Mouse (Mus musculus) heart, adult 2 months (tissue): ENCODE measurements around the gene Smarcd2. TPM values are rescaled to one million over a fixed set of nuclear protein-coding genes. Genes with fewer than 3 reads are reported as not detected.
A peak's percentile ranks its signal among the peaks of the same experiment; 100 is the strongest.

Experiments
- DNase-seq, 2 experiments: peaks; one replicate each; pipeline ENCODE4 v3.0.0; 2021
- H3K27ac ChIP-seq: fragments of 200-600 bp; 2 replicates; pipeline ENCODE4 v1.8.1; 2022
- H3K27me3 ChIP-seq: fragments of 200-500 bp; 2 replicates; pipeline ENCODE4 v1.6.1; 2012; ENCODE audit warnings: mild to moderate bottlenecking, low read length, inconsistent platforms, mixed read lengths; ENCODE audit not compliant: control insufficient read depth, insufficient read depth
- H3K36me3 ChIP-seq: fragments of 200-500 bp; 2 replicates; pipeline ENCODE4 v1.6.1; 2012; ENCODE audit warnings: low read length, inconsistent platforms; ENCODE audit not compliant: control insufficient read depth, insufficient read depth
- H3K4me1 ChIP-seq: fragments of 200-500 bp; 2 replicates; pipeline ENCODE4 v1.6.1; 2011; ENCODE audit warnings: low read length; ENCODE audit not compliant: control insufficient read depth, insufficient read depth
- H3K4me3 ChIP-seq: fragments of 200-600 bp; 2 replicates; pipeline ENCODE4 v1.8.1; 2022
- H3K79me2 ChIP-seq: fragments of 200-500 bp; replicated peaks from 2 replicates; pipeline ENCODE4 v1.6.1; 2012; ENCODE audit warnings: mild to moderate bottlenecking, inconsistent platforms, low read length, moderate library complexity, mixed read lengths; ENCODE audit not compliant: control insufficient read depth, insufficient read depth
- H3K9ac ChIP-seq: fragments of 200-500 bp; 2 replicates; pipeline ENCODE4 v1.6.1; 2012; ENCODE audit warnings: low read depth, mild to moderate bottlenecking, control low read depth, inconsistent platforms, low read length, mixed read lengths
- CTCF ChIP-seq: fragments of 200-600 bp; IDR thresholded peaks from 2 replicates; pipeline ENCODE4 v1.8.1; 2022; ENCODE audit warnings: antibody characterized with exemption, mild to moderate bottlenecking, moderate library complexity
- EP300 ChIP-seq: fragments of 200-500 bp; IDR thresholded peaks from 2 replicates; pipeline ENCODE4 v1.6.1; 2011; ENCODE audit warnings: low read depth, low read length, control low read depth; ENCODE audit not compliant: insufficient read depth
- POLR2A ChIP-seq: fragments of 200-500 bp; IDR thresholded peaks from 2 replicates; pipeline ENCODE4 v1.6.1; 2011; ENCODE audit warnings: mild to moderate bottlenecking, low read depth, low read length, control low read depth; ENCODE audit not compliant: insufficient read depth
- whole genome bisulfite sequencing: fragments of 180-500 bp; shearing (Covaris S2); methylation state at CpG from one replicate; pipeline ENCODE4 v1.1.7; 2018; 5-methylcytosine and 5-hydroxymethylcytosine counted together
- intact Hi-C: fragments of 180-260 bp; cut with DNase I; formaldehyde crosslinking; loops from one replicate; pipeline ENCODE4 v1.15.1; 2025
- polyA plus RNA-seq: library from polyadenylated mRNA; depleted of rRNA; stranded (reverse); fragments of >200 nt; gene quantifications from 2 replicates; pipeline ENCODE4 v1.2.3, GENCODE M21; 2012
- total RNA-seq, 2 experiments: library from RNA; stranded (reverse); gene quantifications; 2 replicates each; pipeline ENCODE4 v1.2.3; 2021

Gene Smarcd2
- total and polyA plus RNA-seq, 3 experiments, result 16.6 to 39.2 (median 17.2) TPM

- Histone ChIP-seq H3K27me3 (no peaks in the 10 kb centered on the region), H3K4me3 (no peak overlapping the region), H3K79me2 (peaks cover 1% of the 10 kb centered on the region), H3K27ac (peak overlapping the region; percentile 67), H3K4me1 (peaks cover 20% of the 10 kb centered on the region), H3K36me3 (peaks cover 8% of the 10 kb centered on the region; the same call in 1 of the 2 replicates), H3K9ac (no peak overlapping the region)
- intact Hi-C loops, result no loop called here
- WGBS, result 37% methylated on average over 3 of the region's 3 CpGs
- TF ChIP-seq POLR2A (no peak), CTCF (no peak), EP300 (no peak)
- DNase-seq, result peak; percentile 38 to 49
These were observed 3.7 kb downstream of the Smarcd2 start for GRCm38 (mm10) chr11:106269060-106269431.

GRCm38 (mm10) chr11:106268326-106269059 lies 4.3 kb downstream of the Smarcd2 start:
- intact Hi-C loops, result no loop called here
- 49% methylated on average over 8 of the region's 8 CpGs for WGBS
- H3K27me3 ChIP-seq, result no peaks in the 10 kb centered on the region
- no peak overlapping the region; the same call in 1 of the 2 replicates for H3K4me3 ChIP-seq
- peak; percentile 86 to 90 for DNase-seq
- H3K79me2 ChIP-seq, result peaks cover 1% of the 10 kb centered on the region
- H3K36me3 ChIP-seq, result peaks cover 8% of the 10 kb centered on the region; the same call in 1 of the 2 replicates
- H3K9ac ChIP-seq, result peak overlapping the region; percentile 17; the same call in 1 of the 2 replicates
- peaks cover 20% of the 10 kb centered on the region for H3K4me1 ChIP-seq
- H3K27ac ChIP-seq, result peak overlapping the region; percentile 67
- TF ChIP-seq EP300, result peak; percentile 65; the same call in 1 of the 2 replicates
- no peak for TF ChIP-seq POLR2A
- TF ChIP-seq CTCF, result no peak

- Histone ChIP-seq H3K9ac (no peak overlapping the region), H3K79me2 (peaks cover 1% of the 10 kb centered on the region), H3K36me3 (peaks cover 8% of the 10 kb centered on the region; the same call in 1 of the 2 replicates), H3K27ac (peak overlapping the region; percentile 57), H3K27me3 (no peaks in the 10 kb centered on the region), H3K4me3 (no peak overlapping the region), H3K4me1 (peaks cover 20% of the 10 kb centered on the region)
- no peak for TF ChIP-seq POLR2A
- TF ChIP-seq EP300, result no peak
- no peak for TF ChIP-seq CTCF
- no peak for DNase-seq
- intact Hi-C loops, result no loop called here
- WGBS, result 75% methylated on average over 5 of the region's 5 CpGs
These were observed 4.9 kb downstream of the Smarcd2 start for GRCm38 (mm10) chr11:106267871-106268270.

- 63% methylated on average over 15 of the region's 15 CpGs for WGBS
- Histone ChIP-seq H3K4me1 (peaks cover 20% of the 10 kb centered on the region), H3K36me3 (peaks cover 8% of the 10 kb centered on the region; the same call in 1 of the 2 replicates), H3K9ac (no peak overlapping the region), H3K27me3 (no peaks in the 10 kb centered on the region), H3K4me3 (no peak overlapping the region), H3K27ac (peak overlapping the region; percentile 57), H3K79me2 (peaks cover 1% of the 10 kb centered on the region)
- DNase-seq, result peak; percentile 46 to 53
- intact Hi-C loops, result no loop called here
- TF ChIP-seq POLR2A, result no peak
- no peak for TF ChIP-seq EP300
- no peak for TF ChIP-seq CTCF
These were observed 5.4 kb downstream of the Smarcd2 start for GRCm38 (mm10) chr11:106267311-106267852.

- H3K4me1 ChIP-seq, result peaks cover 18% of the 10 kb centered on the region
- no peaks in the 10 kb centered on the region for H3K27me3 ChIP-seq
- peaks cover 8% of the 10 kb centered on the region; the same call in 1 of the 2 replicates for H3K36me3 ChIP-seq
- peaks cover 1% of the 10 kb centered on the region for H3K79me2 ChIP-seq
- no peak overlapping the region for H3K27ac ChIP-seq
- TF ChIP-seq CTCF (no peak), EP300 (no peak), POLR2A (no peak)
- no peak overlapping the region for H3K4me3 ChIP-seq
- no peak overlapping the region for H3K9ac ChIP-seq
- WGBS, result 90% methylated on average over 10 of the region's 10 CpGs
- intact Hi-C loops, result no loop called here
- DNase-seq, result no peak
These were observed 6.3 kb downstream of the Smarcd2 start for GRCm38 (mm10) chr11:106266431-106266830.

GRCm38 (mm10) chr11:106265570-106265969 lies 7.2 kb downstream of the Smarcd2 start:
- no peak overlapping the region for H3K9ac ChIP-seq
- 74% methylated on average over 4 of the region's 4 CpGs for WGBS
- H3K36me3 ChIP-seq, result peaks cover 7% of the 10 kb centered on the region; the same call in 1 of the 2 replicates
- H3K4me1 ChIP-seq, result peaks cover 15% of the 10 kb centered on the region
- H3K27ac ChIP-seq, result no peak overlapping the region
- H3K27me3 ChIP-seq, result no peaks in the 10 kb centered on the region
- DNase-seq, result no peak
- no peak for TF ChIP-seq CTCF
- H3K79me2 ChIP-seq, result peaks cover 1% of the 10 kb centered on the region
- no peak overlapping the region for H3K4me3 ChIP-seq
- intact Hi-C loops, result no loop called here
